Mouse (Mus musculus) liver, embryonic 16.5 days (tissue): ENCODE data around the gene Slc8a1. TPM values are rescaled to one million over a fixed set of nuclear protein-coding genes. Genes with fewer than 3 reads are reported as not detected.
A peak's percentile ranks its signal among the peaks of the same experiment; 100 is the strongest.

Experiments
- ATAC-seq: fragments of 200-750 bp; cut with Nextera tagmentation; 2 replicates; pipeline ENCODE4 v1.8.0; 2017; ENCODE audit warnings: low read depth, mild to moderate bottlenecking, moderate number of reproducible peaks, moderate library complexity
- H3K27ac ChIP-seq: fragments of 300-500 bp; sonication (generic); 2 replicates; pipeline ENCODE4 v1.5.1; 2014; ENCODE audit warnings: mild to moderate bottlenecking, low read length
- H3K27me3 ChIP-seq: fragments of 300-500 bp; sonication (generic); 2 replicates; pipeline ENCODE4 v1.6.1; 2014; ENCODE audit warnings: low read depth, low read length, mixed read lengths; ENCODE audit not compliant: control insufficient read depth, insufficient read depth
- H3K36me3 ChIP-seq: fragments of 300-500 bp; sonication (generic); 2 replicates; pipeline ENCODE4 v1.6.1; 2014; ENCODE audit warnings: mild to moderate bottlenecking; ENCODE audit not compliant: control insufficient read depth, insufficient read depth
- H3K4me1 ChIP-seq: fragments of 300-500 bp; sonication (generic); 2 replicates; pipeline ENCODE4 v1.6.1; 2014; ENCODE audit warnings: low read depth, low read length, mixed read lengths; ENCODE audit not compliant: control insufficient read depth
- H3K4me2 ChIP-seq: fragments of 300-500 bp; sonication (generic); 2 replicates; pipeline ENCODE4 v1.6.1; 2014; ENCODE audit warnings: low read depth, low read length, mixed read lengths
- H3K4me3 ChIP-seq: fragments of 300-500 bp; sonication (generic); 2 replicates; pipeline ENCODE4 v1.5.1; 2014; ENCODE audit warnings: low read depth, mild to moderate bottlenecking, low read length
- H3K9ac ChIP-seq: fragments of 300-500 bp; sonication (generic); 2 replicates; pipeline ENCODE4 v1.6.1; 2014; ENCODE audit warnings: low read depth, low read length
- H3K9me3 ChIP-seq: fragments of 300-500 bp; sonication (generic); replicated peaks from 2 replicates; pipeline ENCODE4 v1.6.1; 2016; ENCODE audit warnings: low read length; ENCODE audit not compliant: control insufficient read depth
- WGBS: fragments of 180-500 bp; shearing (Covaris S2); extraction: QIAGEN DNeasy Blood & Tissue Kit; methylation state at CpG from one replicate; pipeline ENCODE4 v1.1.7; 2014; ENCODE audit not compliant: insufficient replicate concordance; 5-methylcytosine and 5-hydroxymethylcytosine counted together
- polyA plus RNA-seq: library from polyadenylated mRNA; unstranded; fragments of >200 nt; fragmentation: Nextera tagmentation; extraction: Ambion mirVana; gene quantifications from 2 replicates; pipeline ENCODE4 v1.2.1, GENCODE M21; 2015

The Slc8a1 gene
- polyA plus RNA-seq, 1 experiment from 2014 or later: 0.70 TPM

DNA sequence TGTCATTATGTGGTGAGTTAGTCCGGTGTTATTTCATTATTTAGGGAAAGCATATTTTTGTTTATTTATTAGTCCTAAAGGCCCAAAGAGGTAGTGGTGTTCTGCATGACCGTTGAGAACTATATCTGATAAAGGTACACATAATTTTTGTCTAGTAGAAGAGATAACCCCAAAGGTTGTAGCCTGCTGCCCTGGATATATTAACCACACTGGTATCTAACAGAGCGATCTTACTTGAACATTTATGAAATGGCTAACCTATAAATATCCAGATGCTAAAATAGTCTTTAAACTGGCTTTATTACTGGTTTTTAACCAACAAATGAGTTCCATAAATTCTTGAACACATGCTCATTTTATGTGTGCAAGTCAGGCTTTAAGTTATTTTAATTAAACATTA is 161.3 kb downstream of the Slc8a1 start:
- H3K4me1 ChIP-seq: no peaks in the 10 kb centered on the region
- 59% methylated on average over 3 of the region's 3 CpGs for WGBS

DNA sequence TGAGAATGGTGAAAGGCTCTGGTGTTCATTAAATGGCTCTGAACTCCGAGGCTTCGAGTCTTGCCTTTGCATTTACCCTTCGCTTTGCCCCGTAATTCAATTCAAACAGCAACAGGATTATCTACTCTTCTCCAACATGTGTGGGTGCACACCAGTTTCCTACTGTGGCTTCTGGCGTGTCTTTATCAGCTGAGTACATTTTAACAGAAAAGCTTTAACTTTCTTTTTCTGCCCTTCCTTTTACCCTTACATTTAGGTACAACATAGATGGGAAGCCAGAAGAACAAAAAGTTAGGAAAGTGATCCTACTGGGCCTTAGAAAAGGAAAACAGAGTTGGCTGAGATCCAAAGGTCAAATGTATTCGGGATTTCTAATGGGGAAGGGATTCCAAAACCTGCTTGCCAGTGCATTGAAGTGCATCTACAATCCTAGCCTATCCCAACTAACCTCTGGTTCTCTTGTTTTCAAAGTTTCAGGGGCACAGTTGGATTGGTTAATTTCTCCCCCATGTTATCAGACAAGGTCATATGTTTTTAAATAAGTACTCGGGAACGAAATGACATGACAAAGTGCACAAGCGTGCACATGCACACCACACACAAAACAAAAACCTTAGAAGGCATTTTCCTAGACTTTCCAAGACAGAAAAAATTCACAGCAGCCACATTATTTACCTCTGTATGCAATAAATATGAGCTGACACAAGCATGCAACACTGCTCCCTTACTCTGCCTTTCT is 172.4 kb downstream of the Slc8a1 start:
- H3K4me2 ChIP-seq: no peak overlapping the region
- no peak overlapping the region for H3K27ac ChIP-seq
- H3K36me3 ChIP-seq: no peaks in the 10 kb centered on the region
- H3K9me3 ChIP-seq: no peaks in the 10 kb centered on the region
- H3K4me1 ChIP-seq: no peaks in the 10 kb centered on the region; the same call in 1 of the 2 replicates
- H3K27me3 ChIP-seq: no peaks in the 10 kb centered on the region
- H3K9ac ChIP-seq: no peak overlapping the region
- WGBS: 26% methylated on average over 9 of the region's 9 CpGs
- ATAC-seq: peak; percentile 51
- no peak overlapping the region for H3K4me3 ChIP-seq

More for the DNA sequence above, 161.3 kb downstream of the Slc8a1 start:
- H3K9ac ChIP-seq: no peak overlapping the region
- no peaks in the 10 kb centered on the region for H3K36me3 ChIP-seq
- no peak overlapping the region for H3K4me2 ChIP-seq
- no peak overlapping the region for H3K4me3 ChIP-seq
- no peak for ATAC-seq
- H3K27me3 ChIP-seq: no peaks in the 10 kb centered on the region
- no peaks in the 10 kb centered on the region for H3K9me3 ChIP-seq
- H3K27ac ChIP-seq: no peak overlapping the region

- Histone ChIP-seq H3K36me3 (no peaks in the 10 kb centered on the region), H3K27ac (no peak overlapping the region), H3K4me2 (no peak overlapping the region), H3K4me1 (no peaks in the 10 kb centered on the region), H3K9ac (no peak overlapping the region), H3K4me3 (no peak overlapping the region), H3K27me3 (no peaks in the 10 kb centered on the region), H3K9me3 (no peaks in the 10 kb centered on the region)
- no peak for ATAC-seq
- 37% methylated on average over 6 of the region's 6 CpGs for WGBS
Observed at GRCm38 (mm10) chr17:81554052-81554734, 184.0 kb downstream of the Slc8a1 start.

DNA sequence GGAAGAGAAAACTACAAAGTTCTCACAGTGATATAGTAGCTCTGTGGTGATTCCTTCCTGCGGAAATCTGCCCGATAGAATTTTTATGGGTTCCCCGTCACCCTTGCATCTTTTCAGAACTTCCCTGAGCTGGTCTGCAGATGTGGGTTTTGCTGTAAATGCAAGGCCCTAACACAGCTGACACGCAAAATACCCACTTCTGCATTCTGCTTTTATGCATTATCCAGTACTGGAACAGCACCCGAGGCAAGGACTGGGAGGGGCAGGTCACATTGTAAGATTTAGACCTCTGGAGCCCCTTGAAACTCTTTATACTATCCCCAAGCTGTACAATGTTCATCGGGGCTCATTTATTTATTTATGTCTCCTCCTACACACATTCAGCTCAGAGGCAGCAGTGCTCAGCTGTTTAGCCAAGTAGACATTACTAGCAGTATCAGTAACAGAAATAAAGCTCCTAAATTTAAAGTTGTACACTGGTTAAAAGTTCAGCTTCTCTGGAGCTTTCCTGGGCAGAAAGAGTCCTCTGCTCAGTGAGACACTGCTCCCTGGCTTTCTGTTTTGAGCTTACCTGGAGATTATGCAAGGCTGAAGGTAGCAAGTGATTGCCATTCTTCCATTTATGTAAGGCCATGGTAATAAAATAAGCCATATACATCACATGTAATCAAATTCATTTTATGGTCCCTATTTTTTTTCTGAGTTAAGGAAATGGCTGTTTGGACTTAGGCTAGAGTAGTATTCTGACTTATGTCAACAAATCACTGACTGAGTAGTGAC is 186.1 kb downstream of the Slc8a1 start:
- H3K4me2 ChIP-seq: no peak overlapping the region
- ATAC-seq: no peak
- H3K9me3 ChIP-seq: no peaks in the 10 kb centered on the region
- H3K27ac ChIP-seq: no peak overlapping the region
- H3K4me1 ChIP-seq: no peaks in the 10 kb centered on the region
- H3K27me3 ChIP-seq: no peaks in the 10 kb centered on the region
- no peak overlapping the region for H3K9ac ChIP-seq
- WGBS: 63% methylated on average over 6 of the region's 6 CpGs
- no peaks in the 10 kb centered on the region for H3K36me3 ChIP-seq
- no peak overlapping the region for H3K4me3 ChIP-seq

DNA sequence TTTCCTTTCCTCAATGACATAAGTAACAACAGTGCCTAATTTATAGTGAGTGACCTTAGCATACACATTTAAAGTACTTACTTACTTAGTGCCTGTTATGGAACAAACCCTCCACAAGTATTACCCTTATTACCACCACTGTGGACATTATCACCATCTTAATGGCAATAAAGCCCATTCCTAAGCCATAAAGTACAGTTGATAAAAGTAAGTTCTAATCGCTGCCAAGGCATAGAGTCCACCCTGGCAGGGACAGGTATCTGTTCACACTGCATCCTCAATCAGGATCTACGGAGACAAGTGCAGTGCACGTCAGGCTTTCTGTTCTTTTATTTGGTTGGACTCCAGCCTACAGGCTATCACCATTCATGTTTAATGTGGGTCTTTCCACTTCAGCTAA is 187.3 kb downstream of the Slc8a1 start:
- H3K9me3 ChIP-seq: no peaks in the 10 kb centered on the region
- no peak overlapping the region for H3K4me2 ChIP-seq
- no peak overlapping the region for H3K4me3 ChIP-seq
- no peaks in the 10 kb centered on the region for H3K36me3 ChIP-seq
- ATAC-seq: no peak
- H3K27ac ChIP-seq: no peak overlapping the region
- 77% methylated on average over 3 of the region's 3 CpGs for WGBS
- no peak overlapping the region for H3K9ac ChIP-seq
- H3K27me3 ChIP-seq: no peaks in the 10 kb centered on the region
- H3K4me1 ChIP-seq: no peaks in the 10 kb centered on the region

DNA sequence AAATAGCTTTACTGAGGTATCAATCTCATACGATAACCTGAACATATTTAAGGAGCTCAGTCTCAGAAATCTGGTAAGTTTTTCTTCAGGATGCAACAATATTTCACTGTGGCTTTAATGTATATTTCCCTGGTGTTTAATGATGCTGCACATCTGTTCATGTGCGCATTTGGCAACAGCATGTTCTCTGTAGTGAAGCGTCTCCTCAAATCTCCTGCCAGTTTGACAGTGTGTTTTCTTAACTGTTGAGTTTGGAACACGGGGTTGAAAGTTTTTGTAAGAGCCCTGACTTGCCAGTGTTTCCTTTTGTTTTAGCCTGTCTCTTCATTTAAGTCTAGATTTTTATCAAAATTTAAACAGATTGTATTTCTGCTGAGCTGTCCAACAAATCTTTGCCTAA is 190.2 kb downstream of the Slc8a1 start:
- Histone ChIP-seq H3K4me1 (no peaks in the 10 kb centered on the region), H3K9ac (no peak overlapping the region), H3K36me3 (no peaks in the 10 kb centered on the region), H3K4me2 (no peak overlapping the region), H3K9me3 (no peaks in the 10 kb centered on the region), H3K27ac (no peak overlapping the region), H3K27me3 (no peaks in the 10 kb centered on the region), H3K4me3 (no peak overlapping the region)
- 60% methylated on average over 4 of the region's 4 CpGs for WGBS
- no peak for ATAC-seq

GRCm38 (mm10) chr17:81546525-81546924 is 191.7 kb downstream of the Slc8a1 start:
- WGBS: 74% methylated on average over 6 of the region's 6 CpGs
- no peak overlapping the region for H3K4me3 ChIP-seq
- no peaks in the 10 kb centered on the region for H3K4me1 ChIP-seq
- no peak overlapping the region for H3K9ac ChIP-seq
- no peak overlapping the region for H3K4me2 ChIP-seq
- ATAC-seq: no peak
- no peaks in the 10 kb centered on the region for H3K9me3 ChIP-seq
- H3K36me3 ChIP-seq: no peaks in the 10 kb centered on the region
- no peaks in the 10 kb centered on the region for H3K27me3 ChIP-seq
- H3K27ac ChIP-seq: no peak overlapping the region

GRCm38 (mm10) chr17:81546012-81546411 is 192.2 kb downstream of the Slc8a1 start:
- no peaks in the 10 kb centered on the region for H3K9me3 ChIP-seq
- no peak overlapping the region for H3K9ac ChIP-seq
- ATAC-seq: no peak
- no peak overlapping the region for H3K4me2 ChIP-seq
- no peaks in the 10 kb centered on the region for H3K27me3 ChIP-seq
- H3K4me1 ChIP-seq: no peaks in the 10 kb centered on the region
- 62% methylated on average over 5 of the region's 5 CpGs for WGBS
- H3K27ac ChIP-seq: no peak overlapping the region
- H3K36me3 ChIP-seq: no peaks in the 10 kb centered on the region
- no peak overlapping the region for H3K4me3 ChIP-seq

GRCm38 (mm10) chr17:81544926-81545325 is 193.3 kb downstream of the Slc8a1 start:
- Histone ChIP-seq H3K27me3 (no peaks in the 10 kb centered on the region), H3K9me3 (no peaks in the 10 kb centered on the region), H3K9ac (no peak overlapping the region), H3K4me2 (no peak overlapping the region), H3K27ac (no peak overlapping the region), H3K36me3 (no peaks in the 10 kb centered on the region), H3K4me3 (no peak overlapping the region), H3K4me1 (no peaks in the 10 kb centered on the region)
- 65% methylated on average over 3 of the region's 3 CpGs for WGBS
- no peak for ATAC-seq
